Mouse (Mus musculus): ENCODE data around the gene Rnase2b. TPM values are rescaled to one million over a fixed set of nuclear protein-coding genes. Genes with fewer than 3 reads are reported as not detected.

Gene Rnase2b
- polyA plus RNA-seq, 1 experiment: not detected

- TF ChIP-seq CEBPB (IDR thresholded peaks at IDR 0.05; ENCODE audit: low read depth): peak; percentile 75
- no peak for TF ChIP-seq MAX (IDR thresholded peaks at IDR 0.05)
- H3K4me3 ChIP-seq (ENCODE audit: insufficient read depth, poor library complexity, severe bottlenecking): no peak within 1 kb of the TSS
- no peak within 1 kb of the TSS for H3ac ChIP-seq (ENCODE audit: control insufficient read depth, insufficient read length, low read depth)
- H3K27me3 ChIP-seq (ENCODE audit: control insufficient read depth, insufficient read depth, insufficient read length): no peaks in the 10 kb centered on the region
- H3K79me2 ChIP-seq (ENCODE audit: control insufficient read depth, insufficient read depth): no peaks in the 10 kb centered on the region
- H3K79me3 ChIP-seq (ENCODE audit: low read depth): no peaks in the 10 kb centered on the region
- H3K36me3 ChIP-seq (ENCODE audit: control insufficient read depth, insufficient read depth): no peaks in the 10 kb centered on the region
Observed at GRCm38 (mm10) chr14:51199098-51200023, 37.3 kb downstream of the Rnase2b start, which contains the start of gene Ang2. Gene Ang2, minus strand, starts transcription at chr14:51199148.

- TF ChIP-seq CEBPB (IDR thresholded peaks at IDR 0.05; ENCODE audit: low read depth) (no peak), USF1 (IDR thresholded peaks at IDR 0.05; ENCODE audit: low read depth) (no peak), MYOD1 (IDR thresholded peaks at IDR 0.05; ENCODE audit: control insufficient read depth, insufficient read length, low read depth) (no peak), CTCF (IDR thresholded peaks at IDR 0.05; ENCODE audit: control insufficient read depth, insufficient read depth, insufficient read length) (no peak), MYOG (IDR thresholded peaks at IDR 0.05; ENCODE audit: control insufficient read depth, extremely low read depth, insufficient read length) (no peak), FOSL1 (IDR thresholded peaks at IDR 0.05; ENCODE audit: insufficient read depth, low read length, poor library complexity, severe bottlenecking) (no peak), MAX (IDR thresholded peaks at IDR 0.05) (no peak)
- H3K79me2 ChIP-seq (ENCODE audit: control insufficient read depth, insufficient read depth): no peaks in the 10 kb centered on the region
Observed at GRCm38 (mm10) chr14:51200054-51200453, 38.0 kb downstream of the Rnase2b start.

GRCm38 (mm10) chr14:51200466-51200865 lies 38.4 kb downstream of the Rnase2b start:
- Histone ChIP-seq H3K79me3 (ENCODE audit: low read depth) (no peaks in the 10 kb centered on the region), H3K79me2 (ENCODE audit: control insufficient read depth, insufficient read depth) (no peaks in the 10 kb centered on the region), H3K27me3 (ENCODE audit: control insufficient read depth, insufficient read depth, insufficient read length) (no peaks in the 10 kb centered on the region), H3K36me3 (ENCODE audit: control insufficient read depth, insufficient read depth) (no peaks in the 10 kb centered on the region), H3ac (ENCODE audit: control insufficient read depth, insufficient read length, low read depth) (no peak overlapping the region), H3K4me3 (ENCODE audit: insufficient read depth, poor library complexity, severe bottlenecking) (no peak overlapping the region)
- TF ChIP-seq USF1 (IDR thresholded peaks at IDR 0.05; ENCODE audit: low read depth) (no peak), MYOD1 (IDR thresholded peaks at IDR 0.05; ENCODE audit: control insufficient read depth, insufficient read length, low read depth) (peak; percentile 18), FOSL1 (IDR thresholded peaks at IDR 0.05; ENCODE audit: insufficient read depth, low read length, poor library complexity, severe bottlenecking) (peak; percentile 51), CEBPB (IDR thresholded peaks at IDR 0.05; ENCODE audit: low read depth) (peak; percentile 92)

More at GRCm38 (mm10) chr14:51200054-51200453, 38.0 kb downstream of the Rnase2b start:
- Histone ChIP-seq H3K36me3 (ENCODE audit: control insufficient read depth, insufficient read depth) (no peaks in the 10 kb centered on the region), H3K27me3 (ENCODE audit: control insufficient read depth, insufficient read depth, insufficient read length) (no peaks in the 10 kb centered on the region), H3ac (ENCODE audit: control insufficient read depth, insufficient read length, low read depth) (no peak overlapping the region), H3K79me3 (ENCODE audit: low read depth) (no peaks in the 10 kb centered on the region), H3K4me3 (ENCODE audit: insufficient read depth, poor library complexity, severe bottlenecking) (no peak overlapping the region)

- Histone ChIP-seq H3K79me3 (ENCODE audit: low read depth) (no peaks in the 10 kb centered on the region), H3K79me2 (ENCODE audit: control insufficient read depth, insufficient read depth) (no peaks in the 10 kb centered on the region), H3ac (ENCODE audit: control insufficient read depth, insufficient read length, low read depth) (no peak within 1 kb of the TSS), H3K36me3 (ENCODE audit: control insufficient read depth, insufficient read depth) (no peaks in the 10 kb centered on the region), H3K4me3 (ENCODE audit: insufficient read depth, poor library complexity, severe bottlenecking) (no peak within 1 kb of the TSS), H3K27me3 (ENCODE audit: control insufficient read depth, insufficient read depth, insufficient read length) (no peaks in the 10 kb centered on the region)
- TF ChIP-seq USF1 (IDR thresholded peaks at IDR 0.05; ENCODE audit: low read depth): no peak
- no peak for TF ChIP-seq MYOD1 (IDR thresholded peaks at IDR 0.05; ENCODE audit: control insufficient read depth, insufficient read length, low read depth)
- no peak for TF ChIP-seq MAX (IDR thresholded peaks at IDR 0.05)
- no peak for TF ChIP-seq CTCF (IDR thresholded peaks at IDR 0.05; ENCODE audit: control insufficient read depth, insufficient read depth, insufficient read length)
- TF ChIP-seq MYOG (IDR thresholded peaks at IDR 0.05; ENCODE audit: control insufficient read depth, extremely low read depth, insufficient read length): no peak
- no peak for TF ChIP-seq FOSL1 (IDR thresholded peaks at IDR 0.05; ENCODE audit: insufficient read depth, low read length, poor library complexity, severe bottlenecking)
- no peak for TF ChIP-seq CEBPB (IDR thresholded peaks at IDR 0.05; ENCODE audit: low read depth)
Observed at GRCm38 (mm10) chr14:51203115-51203514, 41.1 kb downstream of the Rnase2b start, which contains the start of gene Ear14. Gene Ear14, plus strand, starts transcription at chr14:51203391.

Other genes with a start within 250 kb of the Rnase2b start
- 54.5 TPM for gene Osgep, start 237.4 kb upstream of the Rnase2b start, polyA plus RNA-seq (2012; fragmentation: generic; extraction: Trizol)
- gene Apex1, start 237.3 kb upstream of the Rnase2b start, polyA plus RNA-seq (2012; fragmentation: generic; extraction: Trizol): 289 TPM
- 93.6 TPM for gene Pip4p1, start 231.4 kb upstream of the Rnase2b start, polyA plus RNA-seq (2012; fragmentation: generic; extraction: Trizol)
- 67.0 TPM for gene Pnp, start 231.2 kb upstream of the Rnase2b start, polyA plus RNA-seq (2012; fragmentation: generic; extraction: Trizol)
- 27.3 TPM for gene Gm49342, start 217.7 kb upstream of the Rnase2b start, polyA plus RNA-seq (2012; fragmentation: generic; extraction: Trizol)
- 0.29 TPM for gene Pnp2, start 206.3 kb upstream of the Rnase2b start, polyA plus RNA-seq (2012; fragmentation: generic; extraction: Trizol)
- gene Rnase10, start 154.5 kb upstream of the Rnase2b start, polyA plus RNA-seq (2012; fragmentation: generic; extraction: Trizol): 0.19 TPM
- not detected for gene Rnase9, start 120.4 kb upstream of the Rnase2b start, polyA plus RNA-seq (2012; fragmentation: generic; extraction: Trizol)
- not detected for gene Rnase11, start 112.1 kb upstream of the Rnase2b start, polyA plus RNA-seq (2012; fragmentation: generic; extraction: Trizol)
- gene Rnase12, start 104.6 kb upstream of the Rnase2b start, polyA plus RNA-seq (2012; fragmentation: generic; extraction: Trizol): not detected
- not detected for gene Olfr750, start 87.8 kb upstream of the Rnase2b start, polyA plus RNA-seq (2012; fragmentation: generic; extraction: Trizol)
- gene Rnase4, start 71.2 kb upstream of the Rnase2b start, polyA plus RNA-seq (2012; fragmentation: generic; extraction: Trizol): 14.5 TPM
- 0.92 TPM for gene Ang, start 71.1 kb upstream of the Rnase2b start, polyA plus RNA-seq (2012; fragmentation: generic; extraction: Trizol)
- not detected for gene Eddm3b, start 47.8 kb upstream of the Rnase2b start, polyA plus RNA-seq (2012; fragmentation: generic; extraction: Trizol)
- gene Rnase6, start 38.4 kb upstream of the Rnase2b start, polyA plus RNA-seq (2012; fragmentation: generic; extraction: Trizol): not detected
- gene Rnase1, start 15.5 kb upstream of the Rnase2b start, polyA plus RNA-seq (2012; fragmentation: generic; extraction: Trizol): not detected
- 1.7 TPM for gene Ang2, start 36.9 kb downstream of the Rnase2b start, polyA plus RNA-seq (2012; fragmentation: generic; extraction: Trizol)
- not detected for gene Ear14, start 41.1 kb downstream of the Rnase2b start, polyA plus RNA-seq (2012; fragmentation: generic; extraction: Trizol)
- gene Rnase2a, start 93.9 kb downstream of the Rnase2b start, polyA plus RNA-seq (2012; fragmentation: generic; extraction: Trizol): not detected
- gene Gm7247, start 199.5 kb downstream of the Rnase2b start, polyA plus RNA-seq (2012; fragmentation: generic; extraction: Trizol): not detected
- gene Vmn2r88, start 248.6 kb downstream of the Rnase2b start, polyA plus RNA-seq (2012; fragmentation: generic; extraction: Trizol): not detected